Mouse (Mus musculus): ENCODE measurements at regions not wholly inside any gene's neighbourhood (a gene's known extent, or its start where the extent isn't known, plus 50 kb on each side); places are given as distances from the start of the nearest gene placed in this dataset.

GRCm38 (mm10) chr4:127545106-127545505, 187.1 kb upstream of the Gjb5 start:
- intact Hi-C loops (cut with DNase I; ENCODE audit: low total_unique reads): no loop called here
- DNase-seq: no peak

DNA sequence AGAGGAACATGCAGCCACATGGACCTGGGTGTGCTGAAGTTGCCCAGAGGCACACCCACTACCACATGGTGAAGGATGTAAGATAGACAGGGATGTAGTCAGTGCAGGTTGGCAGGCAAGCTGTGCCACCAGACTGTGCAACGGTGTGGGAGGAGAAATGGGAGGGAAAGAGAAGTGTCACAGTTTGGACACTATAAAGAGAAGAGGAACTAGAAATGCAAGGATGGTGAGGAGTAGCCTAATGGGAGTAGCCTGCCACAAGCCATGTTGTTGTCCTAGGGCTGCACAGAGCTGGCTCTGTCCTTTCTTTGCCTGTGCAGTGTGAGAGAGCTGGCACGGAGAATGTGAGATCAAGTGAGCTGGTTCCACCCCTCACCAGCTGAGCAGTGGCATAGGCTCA, 185.3 kb upstream of the Gjb5 start:
- DNase-seq: no peak
- intact Hi-C loops (cut with DNase I; ENCODE audit: low total_unique reads): no loop called here

DNA sequence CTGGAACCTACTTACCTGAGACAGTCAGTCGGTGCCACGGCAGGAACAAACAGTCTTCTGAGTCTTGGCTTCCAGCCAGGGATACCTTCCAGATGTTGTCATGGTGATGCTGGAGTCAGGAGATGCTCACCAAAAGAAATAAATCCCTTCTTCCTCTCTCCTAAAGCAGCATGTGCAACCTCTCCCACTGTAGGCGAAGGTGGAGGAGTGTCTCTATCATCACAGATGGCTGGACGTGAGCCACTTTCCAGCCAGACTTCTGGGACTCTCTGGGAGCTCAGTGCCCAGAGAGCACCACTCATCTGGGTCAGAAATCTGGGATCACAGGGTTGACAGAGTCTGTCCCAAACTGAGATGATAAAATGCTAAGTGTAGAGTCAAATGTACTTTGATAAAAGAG, 184.8 kb upstream of the Gjb5 start:
- intact Hi-C loops (cut with DNase I; ENCODE audit: low total_unique reads): no loop called here

GRCm38 (mm10) chr4:127536952-127537351, 179.0 kb upstream of the Gjb5 start:
- intact Hi-C loops (cut with DNase I; ENCODE audit: low total_unique reads): no loop called here
- no peak for DNase-seq

More for the DNA sequence above, 184.8 kb upstream of the Gjb5 start:
- no peak for DNase-seq

- intact Hi-C loops (cut with DNase I; ENCODE audit: low total_unique reads): no loop called here
- no peak for DNase-seq
Measured at GRCm38 (mm10) chr4:127535630-127536029, 177.6 kb upstream of the Gjb5 start.

DNA sequence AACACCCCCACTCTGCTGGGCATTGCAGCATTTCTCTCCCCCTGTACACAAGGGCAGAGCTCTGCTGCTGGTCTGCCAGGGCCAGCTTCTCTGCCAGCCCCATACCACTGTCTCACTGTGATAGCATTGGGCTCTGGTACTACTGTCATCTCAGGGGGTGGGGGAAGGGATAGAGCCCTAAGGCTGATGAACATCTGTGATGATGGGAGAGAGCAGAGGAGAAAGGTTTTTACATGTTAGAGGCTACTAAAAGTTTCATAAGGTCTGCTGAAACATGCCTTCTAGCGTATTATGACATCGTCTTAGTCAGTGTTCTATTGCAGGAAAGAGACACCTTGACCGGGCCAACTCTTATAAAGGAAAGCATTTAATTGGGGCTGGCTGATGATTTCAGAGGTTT, 176.4 kb upstream of the Gjb5 start:
- DNase-seq: no peak
- intact Hi-C loops (cut with DNase I; ENCODE audit: low total_unique reads): no loop called here

DNA sequence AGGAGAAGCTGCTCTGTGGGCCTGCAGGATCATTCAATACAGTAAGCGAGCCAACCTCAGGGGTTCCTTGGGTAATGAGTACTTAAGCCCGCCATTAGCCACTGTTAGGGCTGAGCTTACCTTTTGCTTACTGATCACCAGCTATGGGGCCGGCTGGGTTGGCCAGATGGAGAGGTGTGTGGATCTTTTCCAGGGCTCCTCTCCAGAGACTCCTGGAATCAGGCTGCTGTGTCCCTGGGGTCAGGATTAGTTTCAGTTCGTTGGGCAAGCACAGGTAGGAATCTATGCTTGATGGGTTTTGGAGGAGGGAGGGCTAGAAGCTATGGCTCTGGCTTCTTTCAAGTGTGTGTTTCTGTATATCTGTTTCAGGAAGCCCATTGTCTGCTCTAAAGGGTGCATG, 175.7 kb upstream of the Gjb5 start:
- no peak for DNase-seq
- intact Hi-C loops (cut with DNase I; ENCODE audit: low total_unique reads): no loop called here

GRCm38 (mm10) chr4:127530779-127531178, 172.8 kb upstream of the Gjb5 start:
- DNase-seq: no peak
- intact Hi-C loops (cut with DNase I; ENCODE audit: low total_unique reads): no loop called here

- no peak for DNase-seq
- intact Hi-C loops (cut with DNase I; ENCODE audit: low total_unique reads): no loop called here
Measured at GRCm38 (mm10) chr4:127522151-127522550, 164.2 kb upstream of the Gjb5 start.

DNA sequence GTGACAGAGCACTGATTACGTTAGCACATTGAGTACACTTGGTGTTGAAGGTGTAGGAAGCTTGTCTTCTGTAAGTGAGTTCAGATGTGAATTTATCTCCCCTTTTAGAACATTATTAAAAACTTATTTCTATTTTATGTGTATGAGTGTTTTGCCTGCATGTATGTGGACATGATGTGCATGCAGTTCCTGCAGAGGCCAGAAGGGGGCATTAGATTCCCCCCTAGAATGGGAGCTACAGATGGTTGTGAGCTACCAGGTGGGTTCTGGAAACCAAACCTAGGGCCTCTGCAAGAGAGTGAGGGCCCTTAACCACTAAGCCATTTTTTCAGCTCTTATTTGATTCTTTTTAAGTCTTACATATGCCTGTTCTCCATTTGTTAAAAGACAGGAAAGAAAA, 160.0 kb upstream of the Gjb5 start:
- no peak for DNase-seq
- intact Hi-C loops (cut with DNase I; ENCODE audit: low total_unique reads): no loop called here

- intact Hi-C loops (cut with DNase I; ENCODE audit: low total_unique reads): no loop called here
- DNase-seq: no peak
Measured at GRCm38 (mm10) chr4:127517539-127517938, 159.6 kb upstream of the Gjb5 start.

DNA sequence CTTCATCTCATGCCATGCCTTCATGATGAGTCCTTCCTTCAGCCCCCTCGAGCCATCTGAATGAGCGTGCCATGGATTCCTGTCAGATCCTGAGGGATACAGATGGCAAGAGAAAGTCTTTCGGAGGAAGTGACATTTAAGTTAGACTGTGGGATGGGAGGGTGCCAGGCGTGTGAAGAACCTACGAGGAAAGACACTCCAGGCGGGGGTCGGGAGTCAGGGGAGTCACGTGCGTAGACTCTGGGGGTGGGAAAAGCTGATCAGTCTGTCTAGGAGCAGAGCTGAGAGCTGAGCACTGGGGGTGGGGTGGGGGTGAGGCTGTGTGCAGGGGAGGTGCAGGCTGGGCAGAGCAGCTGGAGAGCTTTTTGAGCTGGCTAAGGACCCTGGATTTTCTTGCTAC, 152.0 kb upstream of the Gjb5 start:
- intact Hi-C loops (cut with DNase I; ENCODE audit: low total_unique reads): no loop called here

GRCm38 (mm10) chr4:127502621-127503020, 144.6 kb upstream of the Gjb5 start:
- intact Hi-C loops (cut with DNase I; ENCODE audit: low total_unique reads): no loop called here
- no peak for DNase-seq

More for the DNA sequence above, 152.0 kb upstream of the Gjb5 start:
- DNase-seq: no peak

DNA sequence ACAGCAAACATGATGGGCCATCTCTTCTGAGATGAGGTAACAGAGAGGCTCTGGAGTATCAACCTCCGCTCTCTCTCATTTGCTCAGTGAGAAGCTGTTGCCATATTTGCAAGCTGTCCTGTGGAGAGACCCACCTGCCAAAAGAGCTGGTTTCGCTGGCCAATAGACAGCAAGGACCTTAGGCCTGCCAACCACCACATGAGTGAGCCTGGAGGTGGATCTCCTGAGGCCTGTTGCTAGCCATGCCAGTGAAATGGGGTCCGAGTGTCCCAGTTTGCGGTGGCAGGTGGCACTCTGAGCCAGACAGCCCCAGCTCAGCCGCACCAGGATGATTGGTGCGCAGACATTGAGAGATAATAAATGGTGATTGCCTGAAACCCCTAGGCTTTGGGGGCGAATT, 143.9 kb upstream of the Gjb5 start:
- intact Hi-C loops (cut with DNase I; ENCODE audit: low total_unique reads): no loop called here

DNA sequence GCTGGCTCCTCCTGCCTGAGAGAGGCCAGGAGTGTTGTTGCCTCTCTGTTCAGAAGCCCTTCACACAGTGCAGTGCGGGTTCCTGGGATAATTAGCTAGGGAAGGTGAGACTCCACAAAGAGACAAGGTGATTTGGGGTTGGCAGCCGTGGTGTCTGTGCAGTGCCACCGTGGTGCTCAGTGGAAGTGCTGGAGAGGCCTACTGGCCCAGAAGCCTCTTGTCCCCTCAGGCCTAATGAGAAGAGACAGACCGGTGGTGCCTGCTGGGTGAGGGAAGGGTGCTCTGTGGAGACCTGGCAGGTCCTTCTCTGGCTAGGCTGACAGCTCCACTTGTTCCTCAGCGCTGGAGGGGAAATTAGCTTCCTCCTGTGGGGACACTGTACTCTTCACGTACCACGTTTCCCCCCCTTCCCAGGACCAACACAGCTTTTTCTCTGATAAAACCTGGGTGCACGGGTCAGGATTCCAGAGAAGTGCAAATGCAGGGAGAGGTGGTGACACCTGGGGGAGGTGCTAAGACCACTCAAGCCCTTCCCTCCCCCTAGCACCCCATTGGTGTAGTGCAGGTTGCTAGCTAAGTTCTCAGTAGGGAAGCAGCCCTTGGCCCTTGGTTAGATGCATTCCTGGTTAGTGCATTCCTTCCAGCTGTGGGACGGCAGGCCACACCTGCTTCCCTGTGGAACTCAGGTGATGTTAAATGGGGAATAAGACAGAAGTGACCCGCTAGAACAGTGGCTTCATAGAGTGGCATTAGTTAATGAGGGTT, 129.2 kb upstream of the Gjb5 start:
- DNase-seq: no peak
- intact Hi-C loops (cut with DNase I; ENCODE audit: low total_unique reads): no loop called here

More for the DNA sequence above, 143.9 kb upstream of the Gjb5 start:
- no peak for DNase-seq

GRCm38 (mm10) chr4:127485238-127485637, 127.3 kb upstream of the Gjb5 start:
- intact Hi-C loops (cut with DNase I; ENCODE audit: low total_unique reads): no loop called here
- no peak for DNase-seq

DNA sequence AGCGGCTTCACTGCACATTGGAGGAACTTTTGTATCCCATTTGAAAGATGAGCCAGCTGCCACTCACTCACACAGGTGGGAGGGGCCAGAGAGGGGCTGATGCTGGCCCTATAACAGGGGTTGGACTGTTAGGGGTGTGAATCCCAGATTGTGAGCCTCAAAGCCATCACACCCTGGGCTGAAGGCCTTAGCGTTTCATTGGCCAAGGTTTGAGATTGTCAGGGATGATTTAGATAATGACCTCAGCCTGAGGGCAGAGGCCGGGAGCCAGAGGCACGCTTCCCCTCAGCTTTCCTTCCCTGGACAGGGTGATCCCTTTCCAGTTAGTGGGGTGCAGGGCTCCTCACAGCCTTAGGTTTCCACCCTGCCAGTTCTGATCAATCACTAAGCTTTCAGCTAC, 124.5 kb upstream of the Gjb5 start:
- no peak for DNase-seq
- intact Hi-C loops (cut with DNase I; ENCODE audit: low total_unique reads): no loop called here

GRCm38 (mm10) chr4:127480339-127480738, 122.4 kb upstream of the Gjb5 start:
- intact Hi-C loops (cut with DNase I; ENCODE audit: low total_unique reads): no loop called here
- DNase-seq: no peak

DNA sequence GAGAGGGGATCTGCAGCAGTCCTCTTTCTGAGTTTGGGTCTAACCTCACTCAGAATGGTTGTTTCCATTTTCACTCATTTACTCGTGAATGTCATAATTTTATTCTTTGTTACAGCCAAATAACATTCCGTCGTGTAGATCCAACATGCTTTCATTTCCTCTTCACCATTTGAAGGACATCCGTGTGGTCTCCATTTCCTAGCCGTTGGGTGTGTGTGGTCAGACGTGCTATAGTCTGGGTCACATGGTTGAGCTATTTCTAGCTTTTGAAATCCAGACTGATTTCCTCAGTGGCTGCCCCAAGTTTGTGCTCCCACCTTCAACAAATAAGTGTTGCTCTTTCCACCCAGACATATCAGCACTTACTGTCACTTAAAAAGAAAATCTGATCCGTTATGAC, 111.9 kb upstream of the Gjb5 start:
- intact Hi-C loops (cut with DNase I; ENCODE audit: low total_unique reads): no loop called here
- DNase-seq: no peak

DNA sequence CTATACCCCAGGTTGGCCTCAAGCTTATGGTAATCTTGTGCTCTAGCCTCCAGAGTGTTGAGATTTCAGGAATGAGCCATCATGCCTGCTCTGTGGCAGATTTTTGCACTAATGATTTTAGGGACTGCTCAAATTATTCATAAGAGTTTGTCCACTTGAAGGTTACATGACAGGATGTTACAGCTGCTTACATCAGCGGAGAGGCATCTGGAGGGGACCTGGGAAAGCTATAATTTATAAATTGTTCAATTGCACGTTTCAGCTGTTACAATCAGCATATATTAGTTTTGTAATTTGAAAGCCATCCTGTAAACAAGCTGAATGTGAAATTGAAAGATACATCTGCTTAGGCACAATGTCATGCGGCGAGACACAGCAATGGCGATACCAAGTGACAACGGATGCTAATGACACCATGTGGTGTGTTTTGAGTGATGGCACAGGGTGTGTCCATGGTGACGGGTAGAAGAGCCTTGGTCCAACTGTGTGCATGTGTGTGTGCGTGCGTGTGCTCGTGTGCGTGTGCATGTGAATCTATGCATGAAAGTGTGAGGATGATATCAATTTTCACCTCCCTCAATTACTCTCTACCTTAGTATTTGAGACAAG, 96.6 kb upstream of the Gjb5 start:
- no peak for DNase-seq
- intact Hi-C loops (cut with DNase I; ENCODE audit: low total_unique reads): no loop called here

DNA sequence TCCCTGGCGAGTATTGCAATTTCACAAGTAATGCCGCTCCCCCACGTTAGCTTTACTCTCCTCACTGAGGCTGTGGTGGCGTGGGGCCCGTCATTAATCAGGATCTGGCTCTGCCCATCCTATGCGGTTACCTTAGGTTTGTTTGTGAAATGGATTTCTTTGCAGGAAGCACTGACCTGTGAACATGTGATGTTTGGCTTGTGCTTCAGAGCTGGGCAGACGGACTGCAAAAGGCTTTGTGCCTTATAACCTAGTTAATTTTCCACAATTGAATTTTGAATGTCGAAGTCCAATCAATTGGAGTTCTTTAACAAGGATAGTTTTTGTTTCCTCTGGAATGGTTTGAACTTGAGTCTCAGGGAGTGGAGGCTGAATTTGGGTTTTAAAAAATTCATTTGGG, 94.1 kb upstream of the Gjb5 start:
- intact Hi-C loops (cut with DNase I; ENCODE audit: low total_unique reads): no loop called here

GRCm38 (mm10) chr4:127445300-127445699, 87.3 kb upstream of the Gjb5 start:
- DNase-seq: no peak
- intact Hi-C loops (cut with DNase I; ENCODE audit: low total_unique reads): no loop called here

More for the DNA sequence above, 94.1 kb upstream of the Gjb5 start:
- DNase-seq: no peak
